Mouse (Mus musculus): Measurements from ENCODE around the gene Il6st. TPM values are rescaled to one million over a fixed set of nuclear protein-coding genes. Genes with fewer than 3 reads are reported as not detected.

The Il6st gene
- polyA plus RNA-seq, 1 experiment from 2014 or later, result 32.0 TPM

DNA sequence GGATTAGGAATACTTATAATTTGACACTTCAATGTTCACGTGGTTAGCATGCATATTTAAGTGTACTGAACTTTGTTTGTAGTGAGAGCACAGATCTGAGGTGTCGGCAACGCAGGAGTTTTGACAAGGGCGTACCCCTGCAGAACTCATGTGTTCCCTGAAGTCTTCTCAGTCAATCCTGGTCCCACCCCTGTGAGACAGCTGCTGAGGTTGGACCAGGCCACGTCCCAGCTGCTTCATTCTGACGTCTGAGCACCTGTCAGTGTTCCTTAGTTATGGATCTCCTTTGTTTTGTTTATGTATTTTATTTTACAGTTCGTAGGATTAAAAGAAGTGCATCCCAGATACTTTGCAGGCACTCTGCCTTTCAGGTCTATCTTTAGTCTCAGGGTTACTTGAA is 19.1 kb downstream of the Il6st start:
- ATAC-seq (replicated peaks; ENCODE audit: low FRiP score), result no peak
- DNase-seq (ENCODE audit: low spot score), result no peak
- H3K36me3 ChIP-seq (ENCODE audit: control insufficient read depth, insufficient read depth, low read length), result no peaks in the 10 kb centered on the region; the same call in 1 of the 2 replicates

GRCm38 (mm10) chr13:112486236-112486635 is 22.4 kb downstream of the Il6st start:
- Histone ChIP-seq H3K4me3 (ENCODE audit: low read depth, low read length) (no peak overlapping the region), H3K4me1 (replicated peaks; ENCODE audit: control insufficient read depth, insufficient read depth, low read length) (no peaks in the 10 kb centered on the region), H3K27me3 (ENCODE audit: control insufficient read depth, insufficient read depth, low read length) (no peaks in the 10 kb centered on the region), H3K27ac (ENCODE audit: low read depth, low read length) (no peak overlapping the region), H3K36me3 (ENCODE audit: control insufficient read depth, insufficient read depth, low read length) (no peaks in the 10 kb centered on the region; the same call in 1 of the 2 replicates), H3K9me3 (ENCODE audit: control insufficient read depth, low read length) (no peaks in the 10 kb centered on the region), H3K4me2 (ENCODE audit: low read depth, low read length, severe bottlenecking) (no peak overlapping the region), H3K9ac (ENCODE audit: low read length) (no peak overlapping the region)
- 94% methylated on average over 5 of the region's 5 CpGs for WGBS
- DNase-seq (ENCODE audit: low spot score) (no peak), ATAC-seq (replicated peaks; ENCODE audit: low FRiP score) (no peak)

More for the DNA sequence above, 19.1 kb downstream of the Il6st start:
- Histone ChIP-seq H3K4me1 (replicated peaks; ENCODE audit: control insufficient read depth, insufficient read depth, low read length) (no peaks in the 10 kb centered on the region), H3K9me3 (ENCODE audit: control insufficient read depth, low read length) (no peaks in the 10 kb centered on the region), H3K4me2 (ENCODE audit: low read depth, low read length, severe bottlenecking) (no peak overlapping the region), H3K4me3 (ENCODE audit: low read depth, low read length) (no peak overlapping the region), H3K27me3 (ENCODE audit: control insufficient read depth, insufficient read depth, low read length) (no peaks in the 10 kb centered on the region), H3K27ac (ENCODE audit: low read depth, low read length) (no peak overlapping the region), H3K9ac (ENCODE audit: low read length) (no peak overlapping the region)
- 94% methylated on average over 7 of the region's 7 CpGs for WGBS

DNA sequence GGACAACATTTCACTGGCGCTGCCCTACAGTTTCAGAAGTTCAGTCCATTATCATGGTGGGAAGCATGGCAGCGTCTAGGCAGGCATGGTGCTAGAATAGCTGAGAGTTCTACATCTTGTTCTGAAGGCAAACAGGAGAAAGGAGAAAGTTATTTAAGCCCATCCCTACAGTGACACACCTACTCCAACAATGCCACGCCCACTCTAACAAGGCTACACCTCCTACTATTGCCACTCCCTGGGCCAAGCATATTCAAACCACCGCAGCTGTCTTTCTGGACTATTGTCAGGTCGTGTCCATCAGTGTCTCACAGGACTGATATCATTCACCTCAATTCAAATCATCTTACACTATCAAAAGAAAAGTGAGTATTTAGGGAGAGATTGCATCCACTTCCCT is 22.8 kb downstream of the Il6st start:
- no peak for DNase-seq (ENCODE audit: low spot score)
- H3K36me3 ChIP-seq (ENCODE audit: control insufficient read depth, insufficient read depth, low read length), result no peaks in the 10 kb centered on the region; the same call in 1 of the 2 replicates
- no peak overlapping the region for H3K4me3 ChIP-seq (ENCODE audit: low read depth, low read length)
- H3K27ac ChIP-seq (ENCODE audit: low read depth, low read length), result no peak overlapping the region
- 92% methylated on average over 5 of the region's 5 CpGs for WGBS
- H3K27me3 ChIP-seq (ENCODE audit: control insufficient read depth, insufficient read depth, low read length), result no peaks in the 10 kb centered on the region
- H3K4me1 ChIP-seq (replicated peaks; ENCODE audit: control insufficient read depth, insufficient read depth, low read length), result no peaks in the 10 kb centered on the region
- H3K4me2 ChIP-seq (ENCODE audit: low read depth, low read length, severe bottlenecking), result no peak overlapping the region
- H3K9me3 ChIP-seq (ENCODE audit: control insufficient read depth, low read length), result no peaks in the 10 kb centered on the region
- ATAC-seq (replicated peaks; ENCODE audit: low FRiP score), result no peak
- H3K9ac ChIP-seq (ENCODE audit: low read length), result no peak overlapping the region

- H3K9ac ChIP-seq (ENCODE audit: low read length), result no peak overlapping the region
- no peak overlapping the region for H3K27ac ChIP-seq (ENCODE audit: low read depth, low read length)
- ATAC-seq (replicated peaks; ENCODE audit: low FRiP score) (no peak), DNase-seq (ENCODE audit: low spot score) (no peak)
- H3K36me3 ChIP-seq (ENCODE audit: control insufficient read depth, insufficient read depth, low read length), result no peaks in the 10 kb centered on the region; the same call in 1 of the 2 replicates
- H3K27me3 ChIP-seq (ENCODE audit: control insufficient read depth, insufficient read depth, low read length), result no peaks in the 10 kb centered on the region
- no peaks in the 10 kb centered on the region for H3K4me1 ChIP-seq (replicated peaks; ENCODE audit: control insufficient read depth, insufficient read depth, low read length)
- WGBS, result 91% methylated on average over 3 of the region's 3 CpGs
- H3K9me3 ChIP-seq (ENCODE audit: control insufficient read depth, low read length), result no peaks in the 10 kb centered on the region
- no peak overlapping the region for H3K4me2 ChIP-seq (ENCODE audit: low read depth, low read length, severe bottlenecking)
- no peak overlapping the region for H3K4me3 ChIP-seq (ENCODE audit: low read depth, low read length)
These were observed 26.2 kb downstream of the Il6st start for GRCm38 (mm10) chr13:112490036-112490435.

GRCm38 (mm10) chr13:112491636-112492284 is 27.9 kb downstream of the Il6st start:
- H3K27me3 ChIP-seq (ENCODE audit: control insufficient read depth, insufficient read depth, low read length), result no peaks in the 10 kb centered on the region
- DNase-seq (ENCODE audit: low spot score) (no peak), ATAC-seq (replicated peaks; ENCODE audit: low FRiP score) (no peak)
- H3K36me3 ChIP-seq (ENCODE audit: control insufficient read depth, insufficient read depth, low read length), result no peaks in the 10 kb centered on the region; the same call in 1 of the 2 replicates
- H3K9ac ChIP-seq (ENCODE audit: low read length), result no peak overlapping the region
- H3K27ac ChIP-seq (ENCODE audit: low read depth, low read length), result no peak overlapping the region
- no peak overlapping the region for H3K4me3 ChIP-seq (ENCODE audit: low read depth, low read length)
- WGBS, result 91% methylated on average over 14 of the region's 14 CpGs
- H3K9me3 ChIP-seq (ENCODE audit: control insufficient read depth, low read length), result no peaks in the 10 kb centered on the region
- H3K4me2 ChIP-seq (ENCODE audit: low read depth, low read length, severe bottlenecking), result no peak overlapping the region
- no peaks in the 10 kb centered on the region for H3K4me1 ChIP-seq (replicated peaks; ENCODE audit: control insufficient read depth, insufficient read depth, low read length)

- H3K36me3 ChIP-seq (ENCODE audit: control insufficient read depth, insufficient read depth, low read length), result no peaks in the 10 kb centered on the region; the same call in 1 of the 2 replicates
- no peak for ATAC-seq (replicated peaks; ENCODE audit: low FRiP score)
- no peak overlapping the region for H3K27ac ChIP-seq (ENCODE audit: low read depth, low read length)
- no peak overlapping the region for H3K9ac ChIP-seq (ENCODE audit: low read length)
- H3K4me3 ChIP-seq (ENCODE audit: low read depth, low read length), result no peak overlapping the region
- no peaks in the 10 kb centered on the region for H3K27me3 ChIP-seq (ENCODE audit: control insufficient read depth, insufficient read depth, low read length)
- 93% methylated on average over 1 of the region's 1 CpGs for WGBS
- DNase-seq (ENCODE audit: low spot score), result no peak
- H3K9me3 ChIP-seq (ENCODE audit: control insufficient read depth, low read length), result no peaks in the 10 kb centered on the region
- no peak overlapping the region for H3K4me2 ChIP-seq (ENCODE audit: low read depth, low read length, severe bottlenecking)
- H3K4me1 ChIP-seq (replicated peaks; ENCODE audit: control insufficient read depth, insufficient read depth, low read length), result no peaks in the 10 kb centered on the region
These were observed 28.4 kb downstream of the Il6st start for GRCm38 (mm10) chr13:112492285-112492678.

GRCm38 (mm10) chr13:112494590-112494989 is 30.7 kb downstream of the Il6st start:
- no peak for DNase-seq (ENCODE audit: low spot score)
- Histone ChIP-seq H3K9me3 (ENCODE audit: control insufficient read depth, low read length) (no peaks in the 10 kb centered on the region), H3K4me3 (ENCODE audit: low read depth, low read length) (no peak overlapping the region), H3K9ac (ENCODE audit: low read length) (no peak overlapping the region), H3K27ac (ENCODE audit: low read depth, low read length) (no peak overlapping the region), H3K36me3 (ENCODE audit: control insufficient read depth, insufficient read depth, low read length) (no peaks in the 10 kb centered on the region; the same call in 1 of the 2 replicates), H3K4me1 (replicated peaks; ENCODE audit: control insufficient read depth, insufficient read depth, low read length) (no peaks in the 10 kb centered on the region), H3K27me3 (ENCODE audit: control insufficient read depth, insufficient read depth, low read length) (no peaks in the 10 kb centered on the region), H3K4me2 (ENCODE audit: low read depth, low read length, severe bottlenecking) (no peak overlapping the region)
- WGBS, result 94% methylated on average over 12 of the region's 12 CpGs
- ATAC-seq (replicated peaks; ENCODE audit: low FRiP score), result no peak

DNA sequence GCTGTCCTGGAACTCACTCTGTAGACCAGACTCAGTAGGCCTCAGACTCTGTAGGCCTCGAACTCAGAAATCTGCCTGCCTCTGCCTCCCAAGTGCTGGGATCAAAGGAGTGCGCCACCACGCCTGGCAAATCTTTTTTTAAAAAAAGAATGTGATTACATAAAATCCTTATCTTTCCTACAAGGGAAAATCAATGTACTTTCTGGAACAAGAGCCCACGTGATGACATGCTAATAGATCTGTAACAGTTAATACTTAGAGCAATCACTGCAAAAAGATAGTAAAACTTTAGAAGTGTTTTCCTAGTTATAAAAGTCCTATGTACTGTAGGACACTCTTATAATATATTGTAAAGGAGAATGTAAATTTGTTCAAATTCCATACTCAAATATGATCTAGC is 36.2 kb downstream of the Il6st start:
- H3K36me3 ChIP-seq (ENCODE audit: control insufficient read depth, insufficient read depth, low read length), result peaks cover 7% of the 10 kb centered on the region
- no peak overlapping the region for H3K4me3 ChIP-seq (ENCODE audit: low read depth, low read length)
- DNase-seq (ENCODE audit: low spot score) (no peak), ATAC-seq (replicated peaks; ENCODE audit: low FRiP score) (no peak)
- no peak overlapping the region for H3K4me2 ChIP-seq (ENCODE audit: low read depth, low read length, severe bottlenecking)
- H3K4me1 ChIP-seq (replicated peaks; ENCODE audit: control insufficient read depth, insufficient read depth, low read length), result no peaks in the 10 kb centered on the region
- H3K27ac ChIP-seq (ENCODE audit: low read depth, low read length), result no peak overlapping the region
- no peaks in the 10 kb centered on the region for H3K27me3 ChIP-seq (ENCODE audit: control insufficient read depth, insufficient read depth, low read length)
- no peak overlapping the region for H3K9ac ChIP-seq (ENCODE audit: low read length)
- WGBS, result 94% methylated on average over 4 of the region's 4 CpGs
- no peaks in the 10 kb centered on the region for H3K9me3 ChIP-seq (ENCODE audit: control insufficient read depth, low read length)

- WGBS, result 94% methylated on average over 9 of the region's 9 CpGs
- ATAC-seq (replicated peaks; ENCODE audit: low FRiP score), result no peak
- H3K4me1 ChIP-seq (replicated peaks; ENCODE audit: control insufficient read depth, insufficient read depth, low read length), result no peaks in the 10 kb centered on the region
- H3K27ac ChIP-seq (ENCODE audit: low read depth, low read length), result no peak overlapping the region
- no peak overlapping the region for H3K4me2 ChIP-seq (ENCODE audit: low read depth, low read length, severe bottlenecking)
- no peak for DNase-seq (ENCODE audit: low spot score)
- no peaks in the 10 kb centered on the region for H3K9me3 ChIP-seq (ENCODE audit: control insufficient read depth, low read length)
- no peaks in the 10 kb centered on the region for H3K27me3 ChIP-seq (ENCODE audit: control insufficient read depth, insufficient read depth, low read length)
- H3K4me3 ChIP-seq (ENCODE audit: low read depth, low read length), result no peak overlapping the region
- no peak overlapping the region for H3K9ac ChIP-seq (ENCODE audit: low read length)
- H3K36me3 ChIP-seq (ENCODE audit: control insufficient read depth, insufficient read depth, low read length), result peaks cover 7% of the 10 kb centered on the region
These were observed 36.6 kb downstream of the Il6st start for GRCm38 (mm10) chr13:112500466-112500865.

All from forebrain, embryonic 11.5 days (tissue).